Mouse (Mus musculus) lung, adult 2 months (tissue): Measurements from ENCODE around the gene Fthl17f.

Experiments
- CTCF ChIP-seq: fragments of 200-500 bp; IDR thresholded peaks from 2 replicates; pipeline ENCODE4 v1.5.1; 2011; ENCODE audit warnings: mild to moderate bottlenecking, low read length, control low read depth; ENCODE audit not compliant: insufficient read depth
- POLR2A ChIP-seq: fragments of 200-500 bp; IDR thresholded peaks from 2 replicates; pipeline ENCODE4 v1.6.1; 2011; ENCODE audit warnings: low read depth, mild to moderate bottlenecking, control low read depth, low read length, borderline replicate concordance; ENCODE audit errors: extremely low read depth

DNA sequence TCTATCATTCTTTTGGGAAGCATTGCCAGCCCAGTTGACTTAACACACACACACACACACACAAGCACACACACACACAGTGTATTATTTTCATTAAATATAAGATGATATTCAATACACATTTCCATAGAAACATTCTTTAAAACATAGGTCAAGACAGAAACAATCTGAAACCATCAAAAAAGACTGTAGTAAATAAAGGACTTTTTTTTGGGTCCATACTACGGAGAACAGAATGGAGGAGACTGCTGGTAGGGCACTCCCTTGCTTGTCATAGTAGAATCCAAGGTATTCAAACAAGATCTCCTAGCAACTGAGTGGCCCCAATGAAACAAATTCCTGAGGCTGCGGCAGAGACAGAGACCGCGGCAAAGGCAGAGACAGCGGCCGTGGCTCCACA, 41.4 kb downstream of the Fthl17f start, which contains the start of gene 4930402K13Rik:
- TF ChIP-seq POLR2A (no peak), CTCF (no peak)
